Mouse (Mus musculus): ENCODE data around the gene Reep1. TPM values are rescaled to one million over a fixed set of nuclear protein-coding genes. Genes with fewer than 3 reads are reported as not detected.
A peak's percentile ranks its signal among the peaks of the same experiment; 100 is the strongest.

Gene Reep1
- total RNA-seq, 2 experiments from 2014 or later, result 2.0 to 2.6 TPM

GRCm38 (mm10) chr6:71772156-71772555 lies 64.8 kb downstream of the Reep1 start:
- no peak for ATAC-seq (replicated peaks; ENCODE audit: poor library complexity, severe bottlenecking)

- ATAC-seq (replicated peaks; ENCODE audit: poor library complexity, severe bottlenecking), result no peak
These were observed 65.4 kb downstream of the Reep1 start for GRCm38 (mm10) chr6:71772636-71773208.

- no peak for ATAC-seq (replicated peaks; ENCODE audit: poor library complexity, severe bottlenecking)
These were observed 70.7 kb downstream of the Reep1 start for GRCm38 (mm10) chr6:71778016-71778415.

- no peak for ATAC-seq (replicated peaks; ENCODE audit: poor library complexity, severe bottlenecking)
These were observed 72.5 kb downstream of the Reep1 start for GRCm38 (mm10) chr6:71779831-71780230.

- ATAC-seq (replicated peaks; ENCODE audit: poor library complexity, severe bottlenecking), result no peak
These were observed 73.1 kb downstream of the Reep1 start for GRCm38 (mm10) chr6:71780431-71780830.

- ATAC-seq (replicated peaks; ENCODE audit: poor library complexity, severe bottlenecking), result no peak
These were observed 75.8 kb downstream of the Reep1 start for GRCm38 (mm10) chr6:71783165-71783564.

GRCm38 (mm10) chr6:71788348-71788747 lies 81.0 kb downstream of the Reep1 start:
- no peak for ATAC-seq (replicated peaks; ENCODE audit: poor library complexity, severe bottlenecking)

- no peak for ATAC-seq (replicated peaks; ENCODE audit: poor library complexity, severe bottlenecking)
These were observed 84.4 kb downstream of the Reep1 start for GRCm38 (mm10) chr6:71791771-71792170.

- ATAC-seq (replicated peaks; ENCODE audit: poor library complexity, severe bottlenecking), result no peak
These were observed 92.0 kb downstream of the Reep1 start for GRCm38 (mm10) chr6:71799391-71799790.

GRCm38 (mm10) chr6:71801011-71801713 lies 93.8 kb downstream of the Reep1 start:
- ATAC-seq (replicated peaks; ENCODE audit: poor library complexity, severe bottlenecking), result no peak

- ATAC-seq (replicated peaks; ENCODE audit: poor library complexity, severe bottlenecking), result no peak
These were observed 94.3 kb downstream of the Reep1 start for GRCm38 (mm10) chr6:71801714-71802094.

GRCm38 (mm10) chr6:71803609-71804008 lies 96.2 kb downstream of the Reep1 start:
- no peak for ATAC-seq (replicated peaks; ENCODE audit: poor library complexity, severe bottlenecking)

GRCm38 (mm10) chr6:71804061-71804829 lies 96.9 kb downstream of the Reep1 start:
- ATAC-seq (replicated peaks; ENCODE audit: poor library complexity, severe bottlenecking), result peak; percentile 92

- ATAC-seq (replicated peaks; ENCODE audit: poor library complexity, severe bottlenecking), result no peak
These were observed 99.4 kb downstream of the Reep1 start for GRCm38 (mm10) chr6:71806713-71807112.

- no peak for ATAC-seq (replicated peaks; ENCODE audit: poor library complexity, severe bottlenecking)
These were observed 102.5 kb downstream of the Reep1 start for GRCm38 (mm10) chr6:71809890-71810289.

GRCm38 (mm10) chr6:71812820-71813219 lies 105.5 kb downstream of the Reep1 start:
- no peak for ATAC-seq (replicated peaks; ENCODE audit: poor library complexity, severe bottlenecking)

- ATAC-seq (replicated peaks; ENCODE audit: poor library complexity, severe bottlenecking), result no peak
These were observed 112.5 kb downstream of the Reep1 start for GRCm38 (mm10) chr6:71819764-71820292.

GRCm38 (mm10) chr6:71823085-71823484 lies 115.7 kb downstream of the Reep1 start:
- ATAC-seq (replicated peaks; ENCODE audit: poor library complexity, severe bottlenecking), result peak; percentile 13; the same call in 1 of the 2 replicates

GRCm38 (mm10) chr6:71823488-71823887 lies 116.1 kb downstream of the Reep1 start:
- peak; percentile 96 for ATAC-seq (replicated peaks; ENCODE audit: poor library complexity, severe bottlenecking)

- peak; percentile 34; the same call in 1 of the 2 replicates for ATAC-seq (replicated peaks; ENCODE audit: poor library complexity, severe bottlenecking)
These were observed 116.6 kb downstream of the Reep1 start for GRCm38 (mm10) chr6:71823961-71824360.

GRCm38 (mm10) chr6:71826869-71827268 lies 119.5 kb downstream of the Reep1 start, which contains the start of gene Mrpl35:
Mrpl35 (minus strand) TSS chr6:71826969.
- no peak for ATAC-seq (replicated peaks; ENCODE audit: poor library complexity, severe bottlenecking)
